Mouse (Mus musculus) inflammation-experienced regulatory T-cells (primary cell): Measurements from ENCODE around the gene Bend6. TPM values are rescaled to one million over a fixed set of nuclear protein-coding genes. Genes with fewer than 3 reads are reported as not detected.

Experiments
- polyA plus RNA-seq, 2 experiments: library from polyadenylated mRNA; unstranded; fragments of 100-300 nt; shearing (Covaris generic); gene quantifications; one replicate each; pipeline ENCODE4 v1.2.1; 2017

The Bend6 gene
- polyA plus RNA-seq, result 1 to 10 TPM; 3.4 to 4.3 TPM

DNA sequence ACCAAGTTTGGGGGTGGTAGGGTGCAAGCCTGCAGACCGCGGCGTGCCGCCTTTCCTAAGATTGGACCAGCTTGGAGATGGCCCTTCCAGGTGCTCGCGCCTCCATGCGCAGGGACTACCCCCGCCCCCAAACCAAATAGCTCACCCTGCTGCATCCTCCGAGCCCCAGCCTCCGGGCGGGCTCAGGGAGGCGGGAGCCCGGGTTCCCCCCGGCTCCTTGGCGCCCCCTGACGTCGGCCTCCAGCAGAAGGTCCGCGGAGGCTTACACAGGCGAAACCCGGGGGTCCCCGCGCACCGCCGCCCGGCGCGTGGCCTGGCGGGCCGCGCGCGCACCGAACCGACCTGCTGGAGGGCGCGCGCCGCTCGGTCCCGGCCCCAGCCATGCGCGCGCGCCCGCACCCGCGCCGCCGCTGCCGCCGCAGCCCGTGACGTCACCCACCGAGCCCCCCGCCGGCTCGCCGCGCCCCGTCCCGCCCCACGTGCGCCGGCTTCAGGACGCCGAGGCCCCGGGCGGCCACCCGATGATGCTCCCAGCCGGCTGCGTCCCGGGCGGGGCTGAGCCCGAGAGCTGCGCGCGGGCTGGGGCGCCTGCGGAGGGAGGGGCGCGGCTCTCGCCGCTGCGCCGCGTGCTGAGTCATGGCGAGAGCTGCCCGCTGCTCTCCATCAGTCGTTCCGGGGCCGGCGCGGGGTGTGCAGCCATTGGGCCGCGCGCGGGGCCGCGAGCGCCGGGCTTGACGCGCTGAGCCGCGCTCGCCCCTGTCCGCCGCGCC is at the start of gene Bend6:
Gene Bend6 (minus strand): TSS at position 396 of the 770 bp plus-strand sequence.

DNA sequence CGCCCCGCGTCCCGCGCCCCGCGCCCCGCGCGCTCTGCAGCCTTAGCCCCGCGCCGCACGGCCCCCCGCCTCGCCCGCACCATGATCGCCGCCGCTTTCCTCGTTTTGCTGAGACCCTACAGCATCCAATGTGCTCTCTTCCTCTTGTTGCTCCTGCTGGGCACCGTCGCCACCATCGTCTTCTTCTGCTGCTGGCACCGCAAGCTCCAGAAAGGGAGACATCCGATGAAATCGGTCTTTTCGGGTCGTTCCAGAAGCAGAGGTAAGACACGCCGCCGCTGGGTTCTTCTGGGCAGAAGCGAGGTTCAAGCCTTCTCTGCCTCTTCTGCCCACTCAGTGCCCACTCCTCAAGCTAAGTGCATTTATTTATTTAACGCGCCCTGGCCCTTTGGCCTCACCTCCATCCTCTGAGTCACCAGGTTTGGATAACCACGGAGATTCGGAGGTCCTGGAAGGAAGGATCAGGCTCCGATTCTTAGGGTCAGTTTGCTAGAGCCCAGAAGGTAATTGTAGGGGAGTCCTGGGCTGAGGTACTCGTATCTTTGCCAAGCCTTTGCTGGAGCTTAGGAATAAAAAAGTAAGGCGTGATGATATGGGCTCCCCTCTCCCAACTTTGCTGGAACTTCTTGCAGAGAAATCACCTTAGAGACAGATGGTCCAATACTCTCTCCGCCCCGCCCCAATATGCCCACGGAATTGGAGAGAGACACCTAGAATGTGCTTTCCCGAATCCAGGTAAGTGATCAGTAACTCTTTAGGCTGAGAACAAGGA is 761 bp upstream of the Bend6 start, which contains the start of gene Dst:
Gene Dst (plus strand): TSS at position 35 of the 772 bp plus-strand sequence.

DNA sequence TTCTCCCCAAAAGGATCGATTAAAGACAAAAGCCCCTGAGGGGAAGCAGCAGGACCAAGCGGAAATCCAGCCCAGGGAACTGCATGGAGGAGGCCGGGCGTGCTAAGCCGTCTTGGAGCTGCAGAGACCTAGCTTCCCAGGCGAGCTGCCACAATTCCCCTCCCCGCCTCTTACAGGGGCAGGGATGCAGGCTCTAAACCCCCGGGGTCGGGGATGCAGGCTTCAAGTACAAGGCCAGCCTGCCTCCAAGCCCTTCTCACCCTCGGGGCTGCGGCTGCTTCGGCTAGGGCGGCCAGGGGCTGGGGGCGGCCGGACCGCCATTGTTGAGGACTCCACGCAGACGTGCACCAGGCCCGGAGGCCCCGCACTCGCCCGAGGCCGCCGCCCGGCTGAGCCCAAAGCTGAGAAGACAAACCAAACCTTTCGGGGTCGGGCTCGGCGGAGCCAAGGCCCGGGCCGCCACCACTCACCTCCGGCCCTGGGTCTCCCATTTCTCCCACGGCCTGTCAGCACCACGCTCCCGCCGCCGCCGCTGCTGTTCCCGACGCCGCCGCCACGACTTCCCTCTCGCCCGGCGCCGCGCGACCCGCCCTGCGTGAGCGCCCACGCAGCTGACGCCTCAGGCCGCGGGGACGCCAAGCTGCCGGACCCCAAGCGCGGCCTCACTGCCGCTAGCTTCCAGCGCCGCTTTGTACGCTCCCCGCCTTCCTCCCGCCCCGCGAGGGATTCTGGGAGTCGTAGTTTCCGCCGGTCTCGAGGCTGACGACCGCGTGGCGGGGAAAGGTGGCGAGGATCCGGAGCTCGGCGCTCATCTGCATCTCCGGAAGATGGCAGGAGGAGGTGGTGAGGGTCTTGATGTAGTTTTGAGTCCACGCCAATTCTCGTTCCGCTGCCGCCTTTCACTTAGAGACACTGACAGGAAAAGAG is 93.5 kb downstream of the Bend6 start, which contains the start of gene Zfp451:
Gene Zfp451 (minus strand): TSS at position 728 of the 927 bp plus-strand sequence.

Other genes starting within 250 kb of the Bend6 start
- gene Prim2, start 238.0 kb downstream of the Bend6 start, polyA plus RNA-seq, result 10 to 100 TPM; 11.5 to 12.0 TPM
- gene Rab23, start 187.9 kb downstream of the Bend6 start, polyA plus RNA-seq, result 10 to 100 TPM; 14.1 to 16.1 TPM
- gene Bag2, start 150.0 kb downstream of the Bend6 start, polyA plus RNA-seq, result 1 to 10 TPM; 2.3 to 2.4 TPM
- gene Zfp451, start 93.2 kb downstream of the Bend6 start, polyA plus RNA-seq, result 10 to 100 TPM; 25.7 to 30.8 TPM
- 10 to 100 TPM; 11.5 to 21.5 TPM for gene Dst, start 409 bp upstream of the Bend6 start, polyA plus RNA-seq